Comparison of ENCODE assay signal across 29 mouse cellular contexts in genomic region chr3:112261334-112262101, GRCm38 (mm10).
DNase-seq lines count a peak whose midpoint lies in the region; ATAC-seq lines count a peak whose summit lies in the region.
"Had no signal": no experiment of that assay in that cellular context is flagged by ENCODE, and none has a peak within 500 bp of the region (broad histone marks: within the 10 kb centered on the region; RNA-seq: fewer than 3 reads in every experiment).

No protein-coding gene starts in this region.

- no peak overlapping the region for H3K27ac ChIP-seq in forebrain, embryonic 12.5 days
- no peak overlapping the region for H3K27ac ChIP-seq in forebrain, embryonic 16.5 days (ENCODE audit: low read length)
- no peak overlapping the region for H3K27ac ChIP-seq in midbrain, embryonic 12.5 days (replicated peaks)
- H3K27ac ChIP-seq in midbrain, embryonic 16.5 days (ENCODE audit: low read length): no peak overlapping the region
- no peak overlapping the region for H3K27ac ChIP-seq in kidney, embryonic 14.5 days (ENCODE audit: low read depth, low read length)
- H3K27ac ChIP-seq: embryonic facial prominence, embryonic 15.5 days; hindbrain, embryonic 10.5 days; limb, embryonic 10.5 days; liver, embryonic 15.5 days; lung, embryonic 15.5 days; neural tube, embryonic 15.5 days; stomach, postnatal 0 days had no signal

- DNase-seq in embryo, embryonic 11 days: peak; percentile 37
- DNase-seq in retina, postnatal 1 day: peak; percentile 12
- DNase-seq: adrenal gland, postnatal 25 days; cerebellum, adult 9-10 months; gastrocnemius, postnatal 14 days; heart, adult 11 months; heart, postnatal 10 days; kidney, adult 2 months; kidney, postnatal 14 days; liver; lung, postnatal 36 days; right cerebral cortex, postnatal 14 days; thymus, adult 2 months had no signal

- no peak overlapping the region for H3K9ac ChIP-seq in forebrain, embryonic 12.5 days
- no peak overlapping the region for H3K9ac ChIP-seq in forebrain, embryonic 16.5 days (replicated peaks; ENCODE audit: low read depth, low read length)
- H3K9ac ChIP-seq in midbrain, embryonic 12.5 days (replicated peaks): no peak overlapping the region
- H3K9ac ChIP-seq in midbrain, embryonic 16.5 days (ENCODE audit: low read depth, low read length): no peak overlapping the region
- H3K9ac ChIP-seq in kidney, embryonic 14.5 days (ENCODE audit: low read depth, low read length): no peak overlapping the region
- H3K9ac ChIP-seq: embryonic facial prominence, embryonic 15.5 days; heart, embryonic 12.5 days; liver, embryonic 15.5 days; lung, embryonic 15.5 days; neural tube, embryonic 15.5 days had no signal

- peak; percentile 41; the same call in 1 of the 2 replicates for ATAC-seq in forebrain, embryonic 12.5 days (ENCODE audit: low FRiP score)
- ATAC-seq in forebrain, embryonic 16.5 days: no peak
- peak; percentile 96 for ATAC-seq in midbrain, embryonic 12.5 days (ENCODE audit: low FRiP score, low read depth)
- no peak for ATAC-seq in midbrain, embryonic 16.5 days
- ATAC-seq in kidney, embryonic 14.5 days (ENCODE audit: low FRiP score, low TSS enrichment): no peak
- ATAC-seq: inflammation-experienced regulatory T-cells, adult 6 months had no signal

- 13% methylated on average over 1 of the region's 1 CpGs for WGBS in forebrain, embryonic 12.5 days
- WGBS in forebrain, embryonic 16.5 days: 10% methylated on average over 1 of the region's 1 CpGs
- WGBS in midbrain, embryonic 12.5 days: 9% methylated on average over 1 of the region's 1 CpGs
- 3% methylated on average over 1 of the region's 1 CpGs for WGBS in midbrain, embryonic 16.5 days
- WGBS in kidney, embryonic 14.5 days: 72% methylated on average over 1 of the region's 1 CpGs

- peaks cover 7% of the 10 kb centered on the region; the same call in 1 of the 2 replicates for H3K4me1 ChIP-seq in forebrain, embryonic 12.5 days
- H3K4me1 ChIP-seq in forebrain, embryonic 16.5 days (replicated peaks; ENCODE audit: control insufficient read depth, insufficient read depth, low read length): no peaks in the 10 kb centered on the region
- H3K4me1 ChIP-seq in midbrain, embryonic 12.5 days: peaks cover 11% of the 10 kb centered on the region; the same call in 1 of the 2 replicates
- H3K4me1 ChIP-seq in midbrain, embryonic 16.5 days (ENCODE audit: control insufficient read depth, insufficient read depth, low read length): no peaks in the 10 kb centered on the region
- no peaks in the 10 kb centered on the region for H3K4me1 ChIP-seq in kidney, embryonic 14.5 days (ENCODE audit: control insufficient read depth, insufficient read depth, low read length)
- H3K4me1 ChIP-seq: embryonic facial prominence, embryonic 15.5 days; heart, embryonic 12.5 days; limb, embryonic 10.5 days; liver, embryonic 15.5 days; lung, embryonic 15.5 days; megakaryocyte, embryonic 14.5 days; neural tube, embryonic 15.5 days had no signal

- H3K4me3 ChIP-seq in forebrain, embryonic 12.5 days (replicated peaks): no peak overlapping the region
- H3K4me3 ChIP-seq in forebrain, embryonic 16.5 days (replicated peaks; ENCODE audit: low read length): no peak overlapping the region
- H3K4me3 ChIP-seq in midbrain, embryonic 12.5 days: no peak overlapping the region
- no peak overlapping the region for H3K4me3 ChIP-seq in midbrain, embryonic 16.5 days (ENCODE audit: low read depth, low read length)
- no peak overlapping the region for H3K4me3 ChIP-seq in kidney, embryonic 14.5 days (ENCODE audit: low read length)
- H3K4me3 ChIP-seq: embryonic facial prominence, embryonic 15.5 days; heart, embryonic 12.5 days; hindbrain, embryonic 10.5 days; limb, embryonic 10.5 days; liver, embryonic 15.5 days; lung, embryonic 15.5 days; megakaryocyte, embryonic 14.5 days; myocyte; neural tube, embryonic 15.5 days had no signal

- H3K36me3 ChIP-seq in forebrain, embryonic 12.5 days (replicated peaks): no peaks in the 10 kb centered on the region
- H3K36me3 ChIP-seq in forebrain, embryonic 16.5 days (ENCODE audit: control insufficient read depth, insufficient read depth): no peaks in the 10 kb centered on the region
- no peaks in the 10 kb centered on the region for H3K36me3 ChIP-seq in midbrain, embryonic 12.5 days
- H3K36me3 ChIP-seq in midbrain, embryonic 16.5 days (ENCODE audit: control insufficient read depth, insufficient read depth, low read length): no peaks in the 10 kb centered on the region
- no peaks in the 10 kb centered on the region for H3K36me3 ChIP-seq in kidney, embryonic 14.5 days (ENCODE audit: control insufficient read depth, insufficient read depth, low read length)
- H3K36me3 ChIP-seq: embryonic facial prominence, embryonic 15.5 days; heart, embryonic 12.5 days; hindbrain, embryonic 10.5 days; limb, embryonic 10.5 days; liver, embryonic 15.5 days; lung, embryonic 15.5 days; neural tube, embryonic 15.5 days had no signal

- no peaks in the 10 kb centered on the region for H3K27me3 ChIP-seq in forebrain, embryonic 12.5 days
- H3K27me3 ChIP-seq in forebrain, embryonic 16.5 days (replicated peaks; ENCODE audit: control insufficient read depth, insufficient read depth, low read length): no peaks in the 10 kb centered on the region
- H3K27me3 ChIP-seq in midbrain, embryonic 12.5 days: peaks cover 16% of the 10 kb centered on the region
- no peaks in the 10 kb centered on the region for H3K27me3 ChIP-seq in midbrain, embryonic 16.5 days (ENCODE audit: control insufficient read depth, insufficient read depth, low read depth, low read length)
- no peaks in the 10 kb centered on the region for H3K27me3 ChIP-seq in kidney, embryonic 14.5 days (ENCODE audit: control insufficient read depth, insufficient read depth, low read length)
- H3K27me3 ChIP-seq: embryonic facial prominence, embryonic 15.5 days; heart, embryonic 12.5 days; liver, embryonic 15.5 days; lung, embryonic 15.5 days; megakaryocyte, embryonic 14.5 days; neural tube, embryonic 15.5 days had no signal

- no peaks in the 10 kb centered on the region for H3K9me3 ChIP-seq in forebrain, embryonic 12.5 days
- no peaks in the 10 kb centered on the region for H3K9me3 ChIP-seq in forebrain, embryonic 16.5 days (ENCODE audit: control insufficient read depth, low read length)
- H3K9me3 ChIP-seq in midbrain, embryonic 12.5 days: no peaks in the 10 kb centered on the region
- H3K9me3 ChIP-seq in midbrain, embryonic 16.5 days (replicated peaks; ENCODE audit: control insufficient read depth, low read length, poor library complexity, severe bottlenecking): no peaks in the 10 kb centered on the region
- no peaks in the 10 kb centered on the region for H3K9me3 ChIP-seq in kidney, embryonic 14.5 days (ENCODE audit: control insufficient read depth, low read length)
- H3K9me3 ChIP-seq: embryonic facial prominence, embryonic 15.5 days; heart, embryonic 12.5 days; hindbrain, embryonic 10.5 days; limb, embryonic 10.5 days; liver, embryonic 15.5 days; lung, embryonic 15.5 days; megakaryocyte, embryonic 14.5 days; neural tube, embryonic 15.5 days had no signal

- no peak overlapping the region for H3K4me2 ChIP-seq in forebrain, embryonic 12.5 days
- H3K4me2 ChIP-seq in forebrain, embryonic 16.5 days (ENCODE audit: low read length): no peak overlapping the region
- H3K4me2 ChIP-seq in midbrain, embryonic 12.5 days (replicated peaks): no peak overlapping the region
- no peak overlapping the region for H3K4me2 ChIP-seq in midbrain, embryonic 16.5 days (ENCODE audit: low read length)
- H3K4me2 ChIP-seq in kidney, embryonic 14.5 days (replicated peaks; ENCODE audit: low read depth, low read length): no peak overlapping the region
- H3K4me2 ChIP-seq: embryonic facial prominence, embryonic 15.5 days; heart, embryonic 12.5 days; liver, embryonic 15.5 days; lung, embryonic 15.5 days; neural tube, embryonic 15.5 days had no signal

Comparison
In these comparisons a context has a peak if more than half of its experiments do, and no peak if none do; other contexts are left out.
1. ATAC-seq: peak in forebrain, embryonic 12.5 days (single experiment) and midbrain, embryonic 12.5 days (single experiment); none in forebrain, embryonic 16.5 days (single experiment), midbrain, embryonic 16.5 days (single experiment) and kidney, embryonic 14.5 days (single experiment).